Mouse (Mus musculus) activated CD4-positive, CD25-positive, alpha-beta regulatory T cell, adult 4 months (primary cell): ENCODE measurements around the gene Lsm4. TPM values are rescaled to one million over a fixed set of nuclear protein-coding genes. Genes with fewer than 3 reads are reported as not detected.
A peak's percentile ranks its signal among the peaks of the same experiment; 100 is the strongest.

ENCODE experiments used
- ATAC-seq: one replicate; pipeline ENCODE4 v1.8.0; 2017
- polyA plus RNA-seq, 2 experiments: library from polyadenylated mRNA; unstranded; fragments of 100-300 nt; shearing (Covaris generic); gene quantifications; one replicate each; pipeline ENCODE4 v1.2.1; 2017

Lsm4 gene
- polyA plus RNA-seq, 2 experiments from 2014 or later: 115 to 120 TPM

DNA sequence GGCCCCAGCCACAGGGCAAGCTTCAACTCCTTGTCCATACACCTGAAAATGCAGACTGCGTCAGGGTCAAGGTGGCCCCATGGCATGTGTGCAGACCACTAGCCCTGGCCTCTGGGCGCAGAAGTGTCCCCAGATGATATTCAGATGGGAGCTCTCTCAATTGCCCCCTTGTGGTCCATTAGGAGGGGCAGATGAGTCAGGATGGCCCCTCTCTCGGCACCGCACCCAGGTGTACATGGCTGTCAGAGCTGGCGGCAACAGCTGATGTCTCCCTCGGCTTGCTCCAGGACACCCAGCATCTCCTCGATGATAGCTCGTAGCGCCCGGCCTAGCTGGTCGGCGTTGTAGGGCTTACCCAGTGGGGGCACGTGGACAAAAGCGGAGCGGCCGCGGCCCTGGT, 22.7 kb upstream of the Lsm4 start:
- ATAC-seq: no peak

DNA sequence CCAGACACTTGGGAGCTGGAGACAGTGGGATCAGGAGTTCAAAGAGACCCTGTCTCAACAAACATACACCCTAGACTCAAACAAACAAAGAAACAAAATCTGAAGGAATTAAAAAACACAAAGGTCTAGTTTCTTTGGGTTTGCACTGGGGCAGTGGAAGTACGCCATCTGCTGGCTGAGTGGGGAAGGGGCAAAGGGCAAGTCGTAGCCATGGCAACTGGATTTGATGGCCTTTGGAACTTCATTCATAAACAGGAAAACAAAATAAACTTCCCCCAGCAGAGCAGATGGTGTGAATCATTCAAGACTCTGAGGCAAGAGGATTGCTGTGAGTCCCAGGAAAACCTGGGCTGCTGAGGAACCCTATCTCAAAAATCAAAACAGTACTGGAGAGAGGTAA, 19.8 kb upstream of the Lsm4 start:
- ATAC-seq: peak; percentile 66

DNA sequence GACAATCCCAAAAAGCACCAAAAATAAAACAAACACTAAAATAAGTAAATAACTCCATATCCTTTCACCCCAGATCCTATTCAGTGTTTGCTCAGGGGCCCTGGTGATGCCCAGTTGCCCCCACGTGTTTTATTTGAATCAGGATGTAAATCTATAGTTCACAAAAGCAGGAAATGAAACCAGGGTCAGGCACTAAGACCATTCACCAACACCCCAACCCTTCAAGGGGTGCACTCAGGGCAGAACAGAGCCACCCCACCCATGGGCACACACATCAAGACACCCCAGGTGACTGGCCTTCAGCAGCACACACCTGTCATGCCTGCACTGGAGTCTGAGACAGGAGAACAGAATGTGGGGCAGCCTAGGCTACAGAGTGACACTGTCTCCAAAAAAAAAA, 18.9 kb upstream of the Lsm4 start:
- ATAC-seq: no peak

DNA sequence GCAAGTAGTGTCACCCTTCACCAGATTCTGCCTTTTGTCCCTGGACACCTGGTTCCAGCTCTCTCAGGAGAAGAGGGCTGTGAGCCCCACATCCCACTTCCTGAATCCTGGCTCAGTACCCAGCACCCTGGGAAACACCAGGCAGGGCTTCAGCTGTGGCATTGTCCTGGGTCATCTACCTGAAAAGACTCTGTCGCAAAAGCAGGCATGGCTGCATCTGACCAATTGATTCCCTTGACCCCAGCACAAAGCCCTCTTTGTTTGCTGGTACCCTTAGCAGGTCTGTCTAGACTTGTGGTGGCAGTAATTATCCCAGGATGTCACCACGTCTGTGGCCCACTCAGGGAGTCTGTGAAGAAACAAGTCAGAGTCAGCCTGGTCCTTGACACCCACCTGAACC, 17.6 kb upstream of the Lsm4 start:
- ATAC-seq: no peak

DNA sequence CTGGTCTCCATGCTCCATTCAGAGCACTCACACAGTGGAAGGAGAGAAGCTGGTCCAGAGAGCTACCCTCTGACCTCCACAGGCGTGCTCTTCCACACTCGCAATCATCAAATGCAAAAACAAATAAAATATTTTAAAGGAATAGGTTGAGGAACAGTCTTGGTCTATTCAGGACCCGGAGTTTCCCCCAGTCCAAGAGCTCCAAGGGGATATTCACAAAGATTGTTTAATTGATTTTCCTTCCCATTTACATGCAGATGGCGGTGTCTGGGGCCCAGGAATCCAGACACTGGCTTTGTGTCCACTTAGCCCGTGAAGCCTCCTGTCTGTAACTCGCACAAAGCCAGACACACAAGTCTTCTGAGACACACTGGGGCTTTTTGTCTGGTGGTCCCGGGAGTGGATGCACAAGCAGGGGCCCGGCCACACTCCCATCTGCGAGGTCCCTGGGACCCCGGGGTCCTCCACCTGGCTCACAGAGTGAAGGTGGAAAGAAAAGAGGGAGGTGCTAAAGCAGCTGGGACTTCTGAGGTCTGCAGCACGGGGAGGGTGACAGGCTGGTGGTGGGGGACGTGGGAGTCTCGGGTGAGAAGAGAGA, 16.8 kb upstream of the Lsm4 start:
- no peak for ATAC-seq

DNA sequence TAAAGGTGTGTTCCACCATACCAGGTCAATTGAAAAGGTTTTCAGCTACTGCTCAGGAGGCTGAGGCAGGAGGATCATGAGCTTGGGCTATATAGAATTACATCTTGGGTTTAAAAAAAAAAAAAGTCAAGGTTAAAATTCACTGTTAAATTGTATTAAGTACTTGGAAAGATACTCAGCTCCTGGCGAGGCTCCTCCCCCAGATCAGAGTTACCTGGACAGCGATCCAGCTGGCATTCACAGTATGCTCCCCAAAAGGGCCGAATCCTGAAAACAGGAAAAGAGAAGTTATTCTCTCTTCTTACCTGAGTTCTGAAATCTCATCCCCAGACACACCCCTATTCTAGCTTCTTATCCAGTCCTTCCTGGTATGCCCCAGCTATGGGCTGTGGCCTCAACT, 15.8 kb upstream of the Lsm4 start:
- no peak for ATAC-seq

DNA sequence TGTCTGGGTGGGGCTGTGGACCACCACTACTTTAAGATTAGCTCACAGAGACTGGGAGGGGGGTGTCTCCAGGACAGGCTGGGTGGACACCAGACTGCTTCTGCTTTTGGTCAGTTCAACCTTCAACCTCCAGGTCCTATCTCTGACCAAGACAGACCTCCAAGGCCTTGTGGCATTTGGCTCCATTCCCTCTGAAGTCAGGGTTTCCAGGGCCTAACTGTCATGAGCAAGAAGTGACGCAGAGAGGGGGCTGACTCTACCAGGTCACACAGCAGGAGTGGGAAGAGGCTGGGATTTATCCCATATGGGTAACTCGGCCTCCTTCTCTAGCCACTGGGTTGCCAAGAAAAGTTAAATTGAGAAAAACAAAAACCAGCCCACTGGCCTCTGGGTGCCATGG, 15.3 kb upstream of the Lsm4 start:
- no peak for ATAC-seq

DNA sequence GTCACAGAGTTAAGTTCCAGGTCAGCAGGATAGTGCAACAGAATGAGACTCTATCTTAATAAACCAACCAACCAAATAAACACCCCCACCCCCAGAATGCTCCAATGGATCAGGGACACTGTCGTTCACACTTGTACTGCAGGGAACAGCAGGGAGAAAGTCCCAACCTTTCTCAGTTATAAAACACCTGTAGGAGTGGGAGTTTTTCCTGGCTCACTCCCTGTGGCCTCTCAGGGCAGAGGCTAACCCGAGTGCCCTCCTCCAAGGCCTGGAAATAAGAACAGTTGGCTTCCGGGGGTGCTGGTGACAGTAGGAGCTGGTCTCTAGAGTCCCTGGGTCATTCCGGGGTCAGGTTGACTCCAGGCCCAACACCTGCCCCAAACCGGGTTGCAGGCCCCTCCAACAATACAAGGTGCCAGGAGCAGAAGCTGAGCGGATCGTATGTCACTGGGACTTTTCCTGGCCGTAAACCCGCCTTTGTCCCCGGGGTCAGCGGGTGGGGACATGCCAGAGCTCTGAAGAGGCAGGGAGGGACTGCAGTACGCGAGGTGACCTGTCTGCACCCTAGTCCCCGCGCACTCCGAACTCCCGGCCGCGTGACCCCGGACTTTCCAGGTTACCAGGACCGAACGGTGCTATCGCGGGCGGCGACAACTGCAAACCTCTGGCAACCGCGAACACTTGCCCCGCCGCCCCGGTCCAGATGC, 14.0 kb upstream of the Lsm4 start:
- ATAC-seq: peak; percentile 37

DNA sequence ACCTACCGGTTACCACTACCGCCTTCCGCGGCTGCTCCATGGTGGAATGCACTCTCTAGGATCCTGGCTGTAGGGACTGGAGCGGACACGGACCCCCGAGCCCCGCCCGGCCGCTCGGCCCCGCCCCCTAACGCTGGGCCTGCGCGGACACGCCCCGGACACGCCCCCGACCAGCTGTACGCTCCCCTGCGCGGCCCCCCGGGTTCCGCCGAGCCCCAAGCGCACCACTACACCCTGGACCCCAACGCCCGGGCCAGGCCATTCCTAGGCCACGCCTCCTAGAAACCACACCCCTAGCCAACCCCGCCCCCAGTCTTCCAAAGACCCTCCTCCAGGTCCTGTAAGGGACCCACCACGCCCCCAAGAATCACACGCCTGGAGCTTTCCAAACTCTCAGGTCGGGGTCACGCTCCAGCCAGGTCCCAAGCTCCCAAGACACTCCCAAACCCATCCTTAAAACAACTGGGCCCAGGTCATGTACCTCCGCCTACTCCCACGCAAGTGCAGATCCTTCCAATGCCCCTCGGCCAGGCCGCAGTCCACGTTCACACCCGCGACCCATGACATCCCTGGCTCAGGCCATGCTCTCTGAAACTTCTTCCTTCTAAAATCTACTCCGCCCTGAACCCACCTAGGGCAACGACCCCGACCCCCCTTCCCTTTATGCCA, 13.3 kb upstream of the Lsm4 start:
- peak; percentile 65 for ATAC-seq

DNA sequence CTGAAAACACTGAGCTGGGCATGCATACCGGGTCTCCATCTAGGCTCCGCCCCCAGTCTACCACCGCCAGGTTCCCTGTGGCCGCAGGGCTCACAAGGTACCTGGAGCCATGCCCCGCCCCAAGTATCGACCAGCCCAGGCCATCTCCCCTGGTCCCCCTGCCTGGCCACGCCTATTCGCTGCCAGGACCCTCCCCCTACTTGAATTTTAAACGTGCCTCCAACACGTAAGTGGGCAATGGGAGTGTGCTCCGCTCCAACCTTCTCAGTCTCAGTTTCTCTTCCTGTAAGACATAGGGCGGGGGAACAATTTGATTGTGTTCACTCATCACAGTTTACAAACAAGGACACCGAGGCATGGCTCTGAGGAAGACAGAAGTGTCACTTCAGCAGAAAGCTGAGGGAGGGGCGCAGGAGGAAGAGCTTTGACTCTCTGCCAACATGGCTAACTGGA, 12.7 kb upstream of the Lsm4 start, which contains the start of gene Pgpep1:
Pgpep1 (minus strand) TSS at position 116 of the 453 bp plus-strand sequence.
- ATAC-seq: no peak

DNA sequence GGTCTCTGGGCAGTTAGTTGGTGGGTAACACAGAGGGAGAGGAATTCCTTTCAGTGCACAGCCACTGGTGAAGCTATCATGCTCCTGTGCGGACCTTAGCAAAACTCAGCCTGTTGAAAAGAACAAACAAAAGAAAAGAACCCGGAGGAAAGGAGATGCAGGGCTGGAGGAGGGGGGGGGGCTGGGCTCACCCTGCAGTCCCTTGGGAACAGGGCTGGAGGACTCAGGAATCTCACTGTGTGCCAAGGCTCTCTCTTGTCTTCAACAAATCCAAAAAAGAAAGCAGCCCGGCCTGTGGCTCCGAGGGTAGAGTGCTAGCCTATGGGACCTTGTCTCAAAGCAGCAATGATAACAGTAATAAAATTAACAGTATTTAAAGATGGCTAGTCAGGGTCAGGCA, 9.4 kb upstream of the Lsm4 start:
- no peak for ATAC-seq

DNA sequence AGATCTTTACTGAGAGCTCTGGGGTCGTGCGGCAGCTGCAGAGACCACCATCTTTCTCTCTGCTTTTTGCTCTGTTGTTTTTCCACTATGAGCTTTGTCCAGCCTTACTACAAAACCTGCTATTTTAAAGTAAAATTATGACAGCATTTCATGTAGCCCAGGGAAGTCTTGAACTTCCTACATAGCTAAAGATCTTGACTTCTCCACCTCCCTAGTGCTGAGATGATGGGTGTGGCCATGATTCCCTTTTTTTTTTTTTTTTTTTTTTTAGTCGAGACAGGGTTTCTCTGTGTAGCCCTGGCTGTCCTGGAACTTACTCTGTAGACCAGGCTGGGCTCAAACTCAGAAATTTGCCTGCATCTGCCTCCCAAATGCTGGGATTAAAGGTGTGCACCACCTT, 8.4 kb upstream of the Lsm4 start:
- no peak for ATAC-seq

DNA sequence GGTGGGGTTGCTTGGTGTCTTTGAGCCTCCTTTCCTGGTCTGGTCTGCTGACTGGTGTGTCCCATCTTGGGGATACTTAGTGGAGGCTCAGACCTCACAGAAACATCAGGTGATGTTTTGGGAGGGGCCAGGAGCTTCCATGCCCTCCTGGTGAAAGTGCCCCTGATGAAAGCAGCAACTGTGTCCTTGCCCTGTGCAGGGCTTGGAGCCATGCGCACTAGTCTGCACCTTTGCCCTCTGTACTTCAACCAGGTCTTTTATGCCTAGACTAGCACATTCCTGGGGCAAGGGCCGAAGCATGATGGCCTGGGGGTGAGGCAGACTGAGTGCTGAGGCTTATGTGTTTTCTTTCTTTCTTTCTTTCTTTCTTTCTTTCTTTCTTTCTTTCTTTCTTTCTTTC, 7.4 kb upstream of the Lsm4 start:
- ATAC-seq: no peak

DNA sequence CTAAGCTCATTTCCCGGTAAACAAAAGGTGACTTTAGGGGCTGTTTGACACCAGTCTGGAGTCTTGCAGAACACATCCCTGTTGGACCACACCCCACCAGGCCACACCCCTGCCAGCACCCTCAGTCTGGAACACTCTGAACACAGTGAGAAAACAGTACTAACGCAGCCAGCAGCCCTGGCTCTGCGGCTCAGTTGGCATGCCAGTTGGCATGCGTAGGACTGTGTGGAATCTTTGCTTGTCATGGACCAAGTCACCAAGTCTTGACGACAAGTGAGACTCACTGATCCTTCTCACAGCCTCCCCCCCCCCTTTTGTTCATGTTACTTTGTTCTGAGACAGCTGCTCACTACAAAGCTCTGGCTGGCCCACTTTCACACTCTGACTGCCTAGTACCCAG, 6.0 kb upstream of the Lsm4 start:
- no peak for ATAC-seq

DNA sequence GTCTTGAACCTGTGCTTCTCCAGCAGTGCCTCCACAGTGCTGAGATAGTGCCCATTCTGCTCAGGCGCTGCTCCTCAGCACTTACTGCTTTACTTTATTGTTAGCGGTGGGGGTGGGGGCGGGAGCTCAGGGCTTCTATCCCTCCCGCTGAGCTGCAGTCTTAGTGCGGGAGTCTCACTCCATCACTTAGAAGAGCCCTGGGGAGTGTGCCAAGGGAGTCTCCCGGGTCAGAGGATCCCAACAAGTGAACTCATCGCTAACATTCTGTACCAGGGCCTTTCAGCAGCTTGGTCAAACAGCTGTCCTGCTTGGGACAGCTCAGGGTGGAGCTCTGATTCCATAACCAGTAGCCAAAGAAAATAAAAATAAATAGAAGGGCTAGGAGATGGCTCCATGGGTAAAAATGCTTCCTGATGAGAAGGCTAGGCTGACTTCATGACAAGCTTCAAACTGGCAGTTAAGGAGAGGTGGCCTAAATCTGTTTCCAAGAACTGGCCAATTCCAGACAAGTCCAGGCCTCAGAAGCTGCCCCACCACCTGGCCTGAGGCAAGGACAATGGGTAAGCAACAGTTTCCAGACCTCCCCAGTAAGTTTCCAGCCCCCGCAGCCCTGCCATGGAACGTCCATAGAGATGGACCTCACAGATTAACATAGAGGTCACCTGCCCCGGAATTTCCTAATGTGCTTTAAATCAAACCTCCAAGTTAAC, 1.3 kb upstream of the Lsm4 start:
- no peak for ATAC-seq

DNA sequence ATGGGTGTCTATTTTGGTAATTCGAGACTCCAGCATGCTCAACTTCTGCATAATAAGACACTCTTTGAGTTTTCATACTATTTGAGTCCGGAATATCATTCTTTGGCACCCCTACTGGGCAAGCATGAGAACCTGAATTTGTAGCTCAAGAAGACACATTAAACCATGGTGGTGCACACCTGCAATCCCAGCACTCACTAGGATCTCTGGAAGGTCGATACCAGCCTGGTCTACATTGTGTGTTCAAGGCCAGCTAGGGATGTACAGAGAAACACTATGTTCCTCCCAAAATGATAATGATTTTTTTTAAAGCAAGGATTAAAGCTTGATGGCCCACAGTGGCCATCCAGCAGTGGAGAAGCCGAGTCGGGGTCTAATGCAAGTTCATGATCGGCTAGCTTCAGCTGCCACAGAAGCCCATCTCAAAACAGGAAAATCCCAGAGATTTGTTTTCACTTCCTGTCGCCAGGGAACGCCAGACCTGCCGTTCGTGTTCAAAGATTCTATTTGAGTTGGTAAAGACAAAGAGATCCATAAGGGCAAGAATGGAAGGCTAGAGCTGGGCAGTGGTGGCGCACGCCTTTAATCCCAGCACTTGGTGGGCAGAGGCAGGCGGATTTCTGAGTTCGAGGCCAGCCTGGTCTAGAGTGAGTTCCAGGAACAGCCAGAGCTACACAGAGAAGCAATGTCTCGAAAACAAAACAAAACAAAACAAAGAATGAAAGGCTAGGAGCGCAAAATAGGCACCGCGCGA, 546 bp upstream of the Lsm4 start:
- no peak for ATAC-seq

DNA sequence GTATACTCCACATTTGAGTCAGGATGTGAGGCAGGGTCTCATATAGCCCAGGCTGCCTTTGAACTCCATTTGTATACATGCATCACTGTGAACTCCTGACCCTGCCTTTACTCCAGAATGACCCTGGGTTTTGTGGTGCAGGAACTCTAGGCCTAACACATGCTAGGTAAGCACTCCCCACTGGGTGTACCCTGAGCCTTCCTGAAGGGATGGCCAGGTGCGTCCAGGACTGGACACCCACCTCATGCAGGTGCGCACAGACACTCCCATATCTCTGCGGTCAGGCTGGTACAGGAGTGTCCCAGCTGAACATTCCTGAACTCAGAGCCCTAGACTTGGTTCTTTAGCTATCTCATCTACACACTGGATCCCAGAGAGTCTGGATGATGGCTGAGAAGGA, 1.1 kb downstream of the Lsm4 start:
- no peak for ATAC-seq

DNA sequence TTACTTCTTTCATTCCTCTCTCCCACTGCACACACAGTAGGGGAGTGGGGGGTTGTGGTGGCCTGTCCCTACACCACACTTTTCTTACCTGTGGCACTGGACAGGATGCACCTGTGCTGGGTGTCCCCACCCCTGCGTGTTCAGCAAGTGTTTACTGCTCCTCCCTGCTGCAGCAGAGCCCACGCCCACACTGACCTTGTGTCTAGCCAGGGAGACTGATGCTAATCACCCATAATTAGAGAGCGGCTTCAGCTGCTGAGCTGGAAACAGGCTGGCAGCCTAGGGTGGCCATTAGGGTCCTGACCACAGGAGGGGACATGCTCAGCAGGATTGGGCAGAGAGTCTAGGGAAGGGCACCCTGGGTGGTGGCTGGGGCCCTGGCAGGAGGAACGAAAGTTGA, 1.7 kb downstream of the Lsm4 start:
- ATAC-seq: no peak

DNA sequence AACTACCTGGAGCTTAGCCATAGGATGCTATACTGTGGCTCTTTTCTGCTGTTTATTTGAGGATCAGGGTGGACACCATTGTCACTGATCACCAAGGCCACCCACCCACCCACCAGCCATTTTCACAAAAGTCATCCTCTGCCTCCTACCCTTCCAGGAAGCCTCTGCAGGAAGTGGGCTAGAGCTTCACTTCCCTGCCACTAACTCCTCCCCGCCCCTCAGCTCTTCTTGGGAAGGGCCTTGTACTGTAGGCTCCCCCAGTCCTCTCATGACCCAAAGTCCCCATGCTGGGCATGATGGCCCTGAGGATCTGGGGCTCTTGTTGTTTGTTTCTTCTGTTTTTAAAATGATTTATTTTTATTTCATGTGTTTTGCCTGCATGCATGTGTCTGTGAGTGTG, 2.3 kb downstream of the Lsm4 start:
- ATAC-seq: peak; percentile 44

DNA sequence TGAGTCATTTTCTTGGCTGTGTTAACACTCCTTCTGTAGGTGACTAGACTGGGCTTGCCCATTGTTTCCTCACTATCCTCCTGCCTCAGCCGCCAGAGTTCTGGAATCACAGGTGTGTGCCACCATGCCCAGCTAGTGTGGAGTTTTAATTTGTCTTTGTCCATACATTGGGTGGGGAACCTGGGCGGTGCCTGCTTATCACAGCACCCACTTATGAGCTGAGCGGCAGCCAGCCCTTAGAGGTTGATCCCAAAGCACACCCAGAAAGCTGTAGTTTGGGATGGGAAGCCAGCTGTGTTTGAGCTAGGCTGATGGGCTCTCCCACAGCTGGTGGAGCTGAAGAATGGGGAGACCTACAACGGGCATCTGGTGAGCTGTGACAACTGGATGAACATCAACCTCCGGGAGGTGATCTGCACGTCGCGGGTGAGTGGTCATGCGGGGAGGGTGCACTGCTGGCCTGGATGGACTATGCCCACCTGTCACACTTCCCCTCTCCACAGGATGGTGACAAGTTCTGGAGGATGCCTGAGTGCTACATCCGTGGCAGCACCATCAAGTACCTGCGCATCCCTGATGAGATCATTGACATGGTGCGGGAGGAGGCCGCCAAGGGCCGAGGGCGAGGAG, 4.5 kb downstream of the Lsm4 start:
- no peak for ATAC-seq

DNA sequence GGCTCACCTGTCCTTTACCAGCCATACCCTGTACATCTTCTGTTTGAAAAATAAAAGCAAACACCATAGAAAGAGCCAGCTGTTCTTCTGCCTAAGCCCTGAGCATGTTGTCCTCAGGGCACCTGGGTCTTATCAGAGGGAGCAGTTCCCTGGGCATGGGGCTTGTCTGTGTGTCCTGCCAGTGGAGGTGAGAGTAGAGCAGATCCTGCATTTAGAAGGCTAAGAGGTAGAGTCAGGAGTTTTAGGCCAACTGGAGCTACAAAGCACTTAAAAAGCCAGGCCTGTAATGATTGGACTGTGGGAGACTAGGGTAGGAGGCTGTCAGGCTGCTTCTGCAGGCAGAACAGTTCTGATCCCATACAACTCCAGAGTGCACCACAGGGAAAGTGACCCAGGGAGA, 5.6 kb downstream of the Lsm4 start:
- ATAC-seq: no peak

DNA sequence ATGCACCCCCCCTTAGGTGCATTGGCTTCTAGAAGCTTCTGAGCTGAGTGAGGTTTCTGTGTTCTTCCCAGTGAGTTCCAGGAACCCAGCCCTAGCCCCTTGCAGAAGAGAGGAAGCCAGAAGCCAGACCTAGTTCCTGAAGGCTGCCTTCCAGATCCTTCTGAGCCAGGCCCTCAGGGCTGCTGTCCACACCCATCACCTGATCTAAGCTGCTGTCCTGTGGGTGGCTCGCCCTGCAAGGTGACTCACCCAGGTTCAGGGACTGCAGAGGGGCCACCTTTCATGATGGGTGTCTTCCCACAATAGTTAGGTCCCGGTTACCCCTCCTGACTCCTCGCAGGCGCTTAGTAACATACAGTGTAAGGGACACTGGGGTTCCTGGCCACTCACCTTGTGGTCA, 6.4 kb downstream of the Lsm4 start:
- no peak for ATAC-seq
